Mouse (Mus musculus) lung, embryonic 14.5 days (tissue): Measurements from ENCODE around the gene Mycbpap. TPM values are rescaled to one million over a fixed set of nuclear protein-coding genes. Genes with fewer than 3 reads are reported as not detected.

ENCODE experiments used
- ATAC-seq: fragments of 200-750 bp; cut with Nextera tagmentation; 2 replicates; pipeline ENCODE4 v1.8.0; 2017; ENCODE audit warnings: mild to moderate bottlenecking, moderate TSS enrichment, moderate library complexity; ENCODE audit not compliant: insufficient read depth
- DNase-seq: peaks from one replicate; pipeline ENCODE4 v3.0.0-alpha.2; 2015
- H3K27ac ChIP-seq: fragments of 300-500 bp; sonication (generic); 2 replicates; pipeline ENCODE4 v1.5.1; 2014; ENCODE audit warnings: low read depth, mild to moderate bottlenecking, moderate library complexity
- H3K27me3 ChIP-seq: fragments of 300-500 bp; sonication (generic); 2 replicates; pipeline ENCODE4 v1.6.1; 2014; ENCODE audit warnings: low read length, control low read depth; ENCODE audit not compliant: insufficient read depth
- H3K36me3 ChIP-seq: fragments of 300-500 bp; sonication (generic); 2 replicates; pipeline ENCODE4 v1.6.1; 2014; ENCODE audit warnings: control low read depth; ENCODE audit not compliant: insufficient read depth
- H3K4me1 ChIP-seq: fragments of 300-500 bp; sonication (generic); 2 replicates; pipeline ENCODE4 v1.6.1; 2014; ENCODE audit warnings: antibody characterized with exemption, control low read depth; ENCODE audit not compliant: insufficient read depth
- H3K4me2 ChIP-seq: fragments of 300-500 bp; sonication (generic); 2 replicates; pipeline ENCODE4 v1.6.1; 2014; ENCODE audit warnings: mild to moderate bottlenecking
- H3K4me3 ChIP-seq: fragments of 300-500 bp; sonication (generic); 2 replicates; pipeline ENCODE4 v1.5.1; 2014; ENCODE audit warnings: low read depth, low read length
- H3K9ac ChIP-seq: fragments of 300-500 bp; sonication (generic); 2 replicates; pipeline ENCODE4 v1.6.1; 2014
- H3K9me3 ChIP-seq: fragments of 300-500 bp; sonication (generic); 2 replicates; pipeline ENCODE4 v1.6.1; 2016; ENCODE audit warnings: low read depth, low read length, control low read depth
- CTCF ChIP-seq: IDR thresholded peaks from 2 replicates; pipeline ENCODE4 v1.5.1; 2016; ENCODE audit warnings: antibody characterized with exemption, low read depth
- WGBS: fragments of 180-500 bp; shearing (Covaris S2); extraction: QIAGEN DNeasy Blood & Tissue Kit; methylation state at CpG from one replicate; pipeline ENCODE4 v1.1.7; 2014; 5-methylcytosine and 5-hydroxymethylcytosine counted together
- polyA plus RNA-seq: library from polyadenylated mRNA; unstranded; fragments of >200 nt; fragmentation: Nextera tagmentation; extraction: Ambion mirVana; gene quantifications from 2 replicates; pipeline ENCODE4 v1.2.1, GENCODE M21; 2014

Gene Mycbpap
- 3.2 and 3.3 TPM in 2 replicates for polyA plus RNA-seq

- Histone ChIP-seq H3K27ac (no peak within 1 kb of the TSS), H3K4me3 (peak within 1 kb of the TSS; percentile 51)
These were observed at the start of gene Mycbpap for GRCm38 (mm10) chr11:94521219-94521843. Mycbpap (minus strand) TSS chr11:94521742.

DNA sequence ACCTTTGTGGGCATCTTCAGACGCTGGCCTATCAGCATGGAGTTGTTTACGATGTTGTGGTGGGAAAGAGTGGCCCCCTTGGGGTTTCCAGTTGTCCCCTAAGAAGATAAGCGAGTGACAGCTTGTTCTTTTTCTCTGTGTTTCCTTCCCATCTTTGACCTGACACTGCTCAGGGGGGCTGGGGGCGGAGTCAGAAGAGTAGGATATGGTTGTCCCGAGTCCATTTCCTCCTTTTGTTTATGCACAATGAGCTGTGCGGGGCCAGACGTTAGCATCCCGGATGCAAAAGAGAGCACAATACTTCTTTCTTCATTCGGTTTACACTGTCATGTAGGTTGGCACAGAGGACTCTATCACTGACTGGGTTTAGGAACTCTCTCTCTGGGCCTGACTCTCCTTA, 49.1 kb upstream of the Mycbpap start:
- H3K9ac ChIP-seq, result no peak overlapping the region
- WGBS, result 53% methylated on average over 9 of the region's 9 CpGs
- H3K4me2 ChIP-seq, result no peak overlapping the region
- no peaks in the 10 kb centered on the region for H3K27me3 ChIP-seq
- TF ChIP-seq CTCF, result no peak
- DNase-seq (peak; percentile 30), ATAC-seq (peak; percentile 48; the same call in 1 of the 2 replicates)
- H3K4me1 ChIP-seq, result no peaks in the 10 kb centered on the region
- H3K27ac ChIP-seq, result peak overlapping the region; percentile 50
- no peaks in the 10 kb centered on the region for H3K9me3 ChIP-seq
- H3K36me3 ChIP-seq, result peaks cover 18% of the 10 kb centered on the region; the same call in 1 of the 2 replicates
- no peak overlapping the region for H3K4me3 ChIP-seq

More at GRCm38 (mm10) chr11:94521219-94521843, at the start of gene Mycbpap:
- WGBS, result under 1% methylated on average over 42 of the region's 42 CpGs
- H3K9me3 ChIP-seq, result no peaks in the 10 kb centered on the region
- no peaks in the 10 kb centered on the region for H3K27me3 ChIP-seq
- H3K36me3 ChIP-seq, result no peaks in the 10 kb centered on the region
- peak within 1 kb of the TSS; percentile 91 for H3K4me2 ChIP-seq
- ATAC-seq, result peak; percentile 82
- H3K4me1 ChIP-seq, result peaks cover 12% of the 10 kb centered on the region
- DNase-seq, result peak; percentile 87
- H3K9ac ChIP-seq, result peak within 1 kb of the TSS; percentile 65
- peak; percentile 41 for TF ChIP-seq CTCF

GRCm38 (mm10) chr11:94567326-94567725, 45.8 kb upstream of the Mycbpap start:
- no peak for DNase-seq
- no peak overlapping the region for H3K27ac ChIP-seq
- H3K9ac ChIP-seq, result no peak overlapping the region
- no peak overlapping the region for H3K4me2 ChIP-seq
- no peak for ATAC-seq
- H3K4me3 ChIP-seq, result no peak overlapping the region
- H3K9me3 ChIP-seq, result no peaks in the 10 kb centered on the region
- peaks cover 11% of the 10 kb centered on the region for H3K4me1 ChIP-seq
- peaks cover 18% of the 10 kb centered on the region; the same call in 1 of the 2 replicates for H3K36me3 ChIP-seq
- WGBS, result 82% methylated on average over 7 of the region's 7 CpGs
- H3K27me3 ChIP-seq, result peaks cover 10% of the 10 kb centered on the region; the same call in 1 of the 2 replicates
- no peak for TF ChIP-seq CTCF

DNA sequence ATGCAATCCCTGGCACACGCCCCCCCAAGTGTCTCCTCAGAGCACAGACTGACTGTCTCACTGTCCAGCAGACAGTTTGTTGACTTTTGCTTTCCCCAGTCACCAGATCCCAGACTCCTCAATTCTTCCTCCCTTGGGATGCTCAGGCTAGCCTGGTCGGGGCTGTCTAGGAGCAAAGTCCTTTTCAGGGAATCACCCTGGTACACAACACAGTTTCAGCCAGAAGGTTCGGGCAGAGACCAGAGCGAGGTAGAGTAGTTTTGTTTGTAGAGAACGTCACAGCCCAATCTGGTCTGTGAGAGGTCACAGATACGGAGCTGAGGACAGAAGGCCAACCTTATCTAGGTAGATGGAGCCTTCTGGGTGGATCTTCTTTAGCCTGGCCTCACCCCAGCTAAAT, 45.0 kb upstream of the Mycbpap start:
- WGBS, result 48% methylated on average over 6 of the region's 6 CpGs

DNA sequence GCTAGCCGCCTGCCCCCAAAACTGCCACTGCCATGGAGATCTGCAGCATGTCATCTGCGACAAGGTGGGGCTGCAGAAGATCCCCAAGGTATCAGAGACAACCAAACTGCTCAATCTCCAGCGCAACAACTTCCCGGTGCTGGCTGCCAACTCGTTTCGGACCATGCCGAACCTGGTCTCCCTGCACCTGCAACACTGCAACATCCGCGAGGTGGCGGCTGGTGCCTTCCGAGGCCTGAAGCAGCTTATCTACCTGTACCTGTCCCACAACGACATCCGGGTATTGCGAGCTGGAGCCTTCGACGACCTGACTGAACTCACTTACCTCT, 43.6 kb upstream of the Mycbpap start:
- DNase-seq, result peak; percentile 50
- peak overlapping the region; percentile 59 for H3K4me2 ChIP-seq
- H3K9ac ChIP-seq, result no peak overlapping the region
- H3K27ac ChIP-seq, result no peak overlapping the region
- 19% methylated on average over 16 of the region's 16 CpGs for WGBS
- H3K36me3 ChIP-seq, result peaks cover 9% of the 10 kb centered on the region; the same call in 1 of the 2 replicates
- H3K4me1 ChIP-seq, result peaks cover 11% of the 10 kb centered on the region
- no peak for ATAC-seq
- peak overlapping the region; percentile 24 for H3K4me3 ChIP-seq
- H3K9me3 ChIP-seq, result no peaks in the 10 kb centered on the region
- TF ChIP-seq CTCF, result peak; percentile 49
- H3K27me3 ChIP-seq, result peaks cover 10% of the 10 kb centered on the region; the same call in 1 of the 2 replicates

More for the DNA sequence above, 45.0 kb upstream of the Mycbpap start:
- Histone ChIP-seq H3K36me3 (peaks cover 18% of the 10 kb centered on the region; the same call in 1 of the 2 replicates), H3K27me3 (peaks cover 10% of the 10 kb centered on the region; the same call in 1 of the 2 replicates), H3K9me3 (no peaks in the 10 kb centered on the region), H3K4me1 (peaks cover 11% of the 10 kb centered on the region), H3K9ac (no peak overlapping the region), H3K4me3 (no peak overlapping the region), H3K4me2 (no peak overlapping the region), H3K27ac (no peak overlapping the region)
- no peak for TF ChIP-seq CTCF
- ATAC-seq (no peak), DNase-seq (no peak)

DNA sequence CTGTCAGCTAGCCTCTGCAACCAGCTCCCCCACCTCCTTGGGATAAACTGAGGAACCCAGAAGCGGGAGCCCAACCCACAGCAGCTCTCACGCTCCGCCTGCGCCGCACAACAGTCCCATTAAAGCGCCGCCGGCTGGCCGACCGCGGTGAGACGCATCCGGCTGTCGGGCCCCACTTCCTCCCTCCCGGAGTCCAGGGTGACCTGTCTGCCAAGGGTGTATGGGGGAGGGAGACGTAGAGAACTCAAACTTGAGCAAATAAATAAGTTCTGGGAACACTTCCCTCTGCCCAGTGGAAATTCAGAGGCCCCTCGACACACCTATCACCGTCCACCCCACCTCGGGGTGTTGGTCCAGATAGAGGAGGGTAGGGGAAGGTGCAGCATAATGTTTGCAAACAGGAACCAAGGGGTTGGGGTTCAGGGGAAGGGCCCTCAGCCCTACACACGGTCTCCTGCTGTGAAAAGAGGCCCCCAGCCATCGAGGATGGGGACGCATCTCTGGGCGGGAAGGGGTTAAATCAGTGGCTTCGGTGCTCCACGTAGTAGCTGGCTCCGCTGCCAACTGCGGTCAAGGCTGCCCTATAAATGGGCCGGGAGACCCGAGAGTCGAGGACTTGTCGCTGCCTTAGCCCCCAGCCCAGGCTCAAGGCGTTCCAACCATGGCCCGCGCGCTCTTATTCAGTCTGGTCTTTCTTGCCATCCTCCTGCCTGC, 43.1 kb upstream of the Mycbpap start, which contains the start of gene Chad:
TSS of gene Chad (plus strand) at position 611 of the 714 bp plus-strand sequence.
- DNase-seq (peak; percentile 71), ATAC-seq (peak; percentile 50; the same call in 1 of the 2 replicates)
- peak within 1 kb of the TSS; percentile 24 for H3K4me3 ChIP-seq
- no peak within 1 kb of the TSS for H3K27ac ChIP-seq
- H3K36me3 ChIP-seq, result peaks cover 8% of the 10 kb centered on the region; the same call in 1 of the 2 replicates
- no peaks in the 10 kb centered on the region for H3K9me3 ChIP-seq
- TF ChIP-seq CTCF, result peak; percentile 35
- H3K4me1 ChIP-seq, result peaks cover 11% of the 10 kb centered on the region
- peak within 1 kb of the TSS; percentile 10; the same call in 1 of the 2 replicates for H3K9ac ChIP-seq
- WGBS, result 4% methylated on average over 35 of the region's 35 CpGs
- H3K4me2 ChIP-seq, result peak within 1 kb of the TSS; percentile 59
- peaks cover 10% of the 10 kb centered on the region; the same call in 1 of the 2 replicates for H3K27me3 ChIP-seq

GRCm38 (mm10) chr11:94563821-94564220, 42.3 kb upstream of the Mycbpap start:
- Histone ChIP-seq H3K9ac (peak overlapping the region; percentile 10; the same call in 1 of the 2 replicates), H3K27ac (no peak overlapping the region), H3K4me2 (peak overlapping the region; percentile 59), H3K36me3 (peaks cover 7% of the 10 kb centered on the region; the same call in 1 of the 2 replicates), H3K9me3 (no peaks in the 10 kb centered on the region), H3K4me3 (no peak overlapping the region), H3K4me1 (peaks cover 11% of the 10 kb centered on the region), H3K27me3 (peaks cover 10% of the 10 kb centered on the region; the same call in 1 of the 2 replicates)
- peak; percentile 26; the same call in 1 of the 2 replicates for ATAC-seq
- DNase-seq, result no peak
- 50% methylated on average over 5 of the region's 5 CpGs for WGBS
- TF ChIP-seq CTCF, result no peak
